Mouse (Mus musculus) adrenal gland, postnatal 25 days (tissue): ENCODE results near the gene Slc22a3. TPM values are rescaled to one million over a fixed set of nuclear protein-coding genes. Genes with fewer than 3 reads are reported as not detected.
A peak's percentile ranks its signal among the peaks of the same experiment; 100 is the strongest.

Source experiments
- DNase-seq: peaks from one replicate; pipeline ENCODE4 v3.0.0; 2021; ENCODE audit warnings: mixed read lengths
- total RNA-seq: library from RNA; stranded (reverse); gene quantifications from 2 replicates; pipeline ENCODE4 v1.2.3, GENCODE M21; 2021

The Slc22a3 gene
- total RNA-seq, 1 experiment from 2014 or later: 4.4 TPM

DNA sequence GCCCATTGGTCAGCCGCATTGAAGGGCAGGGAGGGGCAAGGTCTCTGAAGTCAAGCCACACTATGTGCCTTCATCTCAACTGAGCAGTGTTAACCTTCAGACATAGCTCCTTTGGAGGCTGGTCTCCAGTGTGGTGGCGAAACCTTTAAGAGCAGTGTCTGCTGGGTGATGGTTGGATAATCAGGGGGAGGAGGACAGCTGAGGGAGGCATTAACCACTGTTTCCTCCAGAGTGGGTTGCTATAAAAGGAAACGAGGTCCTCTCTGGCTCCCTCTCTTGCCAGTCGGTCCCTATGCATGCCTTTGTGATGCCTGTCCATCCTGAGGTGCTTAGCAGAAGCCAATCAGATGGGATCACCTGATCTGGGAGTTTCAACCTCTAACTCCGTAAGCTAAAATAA is 38.8 kb downstream of the Slc22a3 start:
- no peak for DNase-seq

DNA sequence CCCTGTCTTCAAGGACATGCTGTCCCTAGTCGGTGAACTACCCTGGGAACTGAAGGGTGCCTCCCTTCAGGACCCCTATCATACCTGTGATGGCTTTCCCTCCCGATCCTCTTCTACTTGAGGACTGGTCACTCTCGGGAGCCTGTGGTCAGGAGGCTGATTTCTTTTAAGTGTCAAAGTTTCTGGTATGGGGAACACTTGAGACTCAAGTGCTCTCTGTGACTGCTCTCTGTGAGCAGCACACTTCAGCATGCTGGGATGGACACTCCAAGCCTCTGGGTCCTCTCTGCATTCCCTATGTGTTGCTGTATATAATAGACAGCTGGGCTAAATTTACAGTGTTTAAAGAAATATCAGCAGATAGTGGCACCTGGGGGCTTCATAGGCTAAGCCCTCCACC is 39.9 kb downstream of the Slc22a3 start:
- no peak for DNase-seq

DNA sequence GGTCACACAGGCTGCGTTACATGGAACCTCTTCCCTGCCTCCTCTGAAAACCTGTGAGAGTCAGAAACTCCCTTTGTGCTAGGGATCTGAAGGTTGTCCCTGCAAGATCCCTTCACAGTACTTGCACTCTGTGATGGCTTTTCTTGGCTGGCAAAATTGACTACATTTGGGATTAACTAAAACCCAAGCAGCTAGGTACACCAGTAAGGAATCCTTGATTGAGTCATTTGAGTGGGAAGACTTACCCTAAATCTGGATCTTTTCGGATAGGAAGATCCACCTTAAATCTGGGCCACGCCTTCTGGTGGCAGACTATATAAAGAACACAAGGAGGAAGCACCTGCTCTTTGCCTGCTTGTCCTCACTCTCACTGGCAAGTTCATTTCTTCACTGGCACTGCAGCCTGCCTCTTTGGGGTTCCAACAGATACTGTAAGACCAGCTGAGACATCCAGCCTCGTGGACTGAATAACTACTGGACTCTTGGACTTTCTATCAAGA is 41.0 kb downstream of the Slc22a3 start:
- DNase-seq: no peak

DNA sequence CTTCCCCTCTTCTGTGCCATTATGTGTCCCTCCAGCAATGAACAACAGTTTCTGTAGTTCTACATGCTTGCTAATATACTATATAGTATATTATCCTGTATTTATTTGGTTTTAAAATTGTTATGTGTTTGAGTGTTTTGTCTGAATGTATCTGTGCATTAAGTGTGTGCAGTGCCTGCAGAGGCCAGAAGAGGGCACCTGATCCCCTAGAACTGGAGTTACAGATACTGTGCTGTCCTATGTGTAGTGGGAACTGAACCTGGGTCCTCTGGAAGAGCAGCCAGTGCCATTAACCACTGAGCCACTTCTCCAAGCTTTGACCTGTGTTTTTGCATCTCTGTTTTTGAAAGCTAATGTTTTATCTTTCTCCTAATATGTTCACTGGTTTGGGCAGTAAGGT is 46.3 kb downstream of the Slc22a3 start:
- DNase-seq: no peak

DNA sequence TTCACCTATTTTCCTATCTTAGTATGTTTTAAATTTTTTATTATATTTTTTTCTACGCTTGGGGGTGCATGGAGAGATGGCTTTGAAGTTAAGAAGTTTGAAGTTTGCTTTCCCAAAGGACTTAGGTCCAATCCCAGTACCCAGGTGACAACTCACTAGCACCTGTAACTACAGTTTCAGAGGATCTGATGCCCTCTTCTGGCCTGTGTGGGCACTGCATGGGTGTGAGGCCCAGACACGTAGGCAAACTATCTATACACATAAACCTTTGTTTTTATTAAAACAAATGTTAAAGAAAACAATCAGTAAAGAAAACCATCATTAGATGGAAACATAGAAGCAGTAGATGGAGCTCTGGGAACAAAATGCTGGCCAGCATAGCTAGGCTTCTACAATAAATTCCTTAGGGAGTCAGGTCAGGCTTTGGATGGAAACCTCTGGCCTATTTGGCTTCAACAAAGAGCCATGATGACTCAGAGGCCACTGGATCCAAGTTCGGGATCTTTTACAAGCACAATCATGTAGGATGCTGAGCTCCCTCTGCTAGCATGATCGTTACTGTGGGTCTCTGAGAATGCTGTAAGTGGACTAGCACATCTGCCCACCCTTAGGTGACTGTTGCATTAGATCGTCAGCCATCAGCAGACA is 52.2 kb downstream of the Slc22a3 start:
- peak; percentile 21 for DNase-seq

DNA sequence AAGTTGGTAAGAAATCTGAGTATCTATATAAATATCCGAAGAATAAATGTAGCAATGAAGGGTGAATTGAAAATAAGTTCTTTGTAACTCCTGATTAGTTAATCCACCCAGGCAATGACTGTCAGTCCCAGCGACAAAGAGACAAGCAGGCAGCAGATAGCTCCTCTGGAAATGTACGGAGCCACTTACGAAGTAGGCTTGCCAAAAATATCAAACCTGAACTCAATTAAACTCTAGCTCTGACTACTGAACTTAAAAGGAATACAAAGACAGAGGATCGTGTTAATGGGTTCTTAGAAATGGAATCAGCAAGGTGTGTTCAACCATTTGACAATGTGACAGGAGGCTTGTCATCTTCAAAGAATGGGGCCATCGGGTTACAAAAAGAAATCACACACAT is 53.8 kb downstream of the Slc22a3 start:
- no peak for DNase-seq

DNA sequence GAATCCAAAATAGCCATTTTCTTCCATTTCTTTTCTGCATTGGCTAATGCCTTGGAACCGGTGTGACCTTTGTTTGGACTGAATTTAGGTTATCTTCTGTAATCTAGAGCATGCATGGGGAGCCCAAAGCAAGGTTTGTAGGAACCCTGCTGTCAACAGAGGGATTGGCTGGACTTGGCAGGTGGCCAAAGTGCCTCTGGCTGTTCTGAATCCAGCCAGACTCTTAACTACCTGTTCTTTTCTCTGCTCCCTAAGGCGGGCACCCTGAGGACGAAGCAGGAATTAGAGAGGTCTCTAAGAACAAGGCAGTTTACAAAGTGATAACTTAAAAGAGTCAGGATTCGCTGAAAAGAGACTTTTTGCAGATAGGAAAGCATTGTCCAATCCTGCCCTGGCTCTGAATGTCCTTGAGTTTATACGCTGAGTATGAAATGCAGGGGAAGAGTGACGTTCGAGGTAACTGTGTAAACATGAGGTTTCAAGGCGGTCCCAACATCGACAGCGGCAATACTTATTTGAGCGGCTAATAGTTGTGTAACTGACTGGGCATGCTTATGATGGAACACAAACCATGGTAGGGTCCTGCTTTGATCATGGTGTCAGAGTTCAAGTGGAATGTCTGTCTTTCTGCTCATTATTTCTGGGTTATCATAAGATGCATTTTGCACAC is 54.5 kb downstream of the Slc22a3 start:
- peak; percentile 22 for DNase-seq

DNA sequence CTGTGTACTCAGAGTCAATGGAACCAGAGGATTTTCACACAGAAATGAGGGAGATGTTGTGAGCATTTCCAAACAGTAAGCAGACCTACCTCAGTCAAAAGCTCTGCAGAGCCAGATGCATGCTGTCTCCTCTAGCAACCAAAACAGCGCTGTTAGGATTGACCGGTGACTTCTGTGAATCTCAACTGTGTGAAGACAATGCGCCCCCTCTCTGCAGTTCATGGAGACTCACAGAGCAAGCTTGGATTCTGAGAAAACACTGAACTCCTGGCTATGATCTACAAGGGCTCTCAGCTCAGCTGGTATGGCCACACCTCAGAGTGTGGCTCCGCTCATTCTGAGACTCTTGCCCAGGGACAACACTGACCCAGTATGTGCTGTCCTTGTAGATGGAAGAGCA is 56.3 kb downstream of the Slc22a3 start:
- no peak for DNase-seq

DNA sequence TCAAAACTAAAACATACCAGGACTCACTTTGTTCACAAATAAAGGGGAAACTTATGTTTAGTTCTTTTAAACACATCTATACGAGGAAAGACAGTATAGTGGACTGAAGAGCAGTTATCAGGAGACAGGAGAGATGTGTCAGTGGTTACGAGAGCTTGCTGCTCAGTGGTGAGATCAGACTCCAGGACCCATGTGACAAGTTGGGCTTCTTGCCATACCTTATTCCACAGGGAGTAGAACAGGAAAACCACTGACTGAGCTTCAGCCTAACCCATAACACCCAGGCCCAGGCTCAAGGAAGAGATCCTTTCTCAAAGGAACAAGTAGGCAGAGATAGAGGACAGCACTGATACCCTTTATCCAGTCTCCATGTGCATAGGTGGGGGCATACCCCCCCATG is 62.9 kb downstream of the Slc22a3 start:
- no peak for DNase-seq

DNA sequence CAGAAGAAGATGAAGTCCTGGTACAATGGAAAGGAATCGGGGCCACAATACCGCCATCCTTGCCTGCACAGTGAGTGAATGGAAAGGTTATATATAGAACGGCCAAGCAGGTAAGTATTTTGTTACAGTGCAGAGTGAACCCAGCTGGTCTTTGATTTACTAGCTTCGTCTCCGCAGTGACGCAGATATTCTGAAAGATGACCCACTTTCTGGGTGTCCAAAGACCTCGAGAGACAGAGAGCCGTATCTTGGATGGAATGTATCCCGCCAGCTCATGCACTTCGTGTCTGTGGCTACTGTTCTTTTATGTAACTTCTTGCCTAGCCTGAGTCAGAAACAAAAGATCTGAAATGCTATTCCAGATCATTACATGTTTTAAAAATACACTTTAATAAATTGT is 69.7 kb downstream of the Slc22a3 start:
- no peak for DNase-seq

DNA sequence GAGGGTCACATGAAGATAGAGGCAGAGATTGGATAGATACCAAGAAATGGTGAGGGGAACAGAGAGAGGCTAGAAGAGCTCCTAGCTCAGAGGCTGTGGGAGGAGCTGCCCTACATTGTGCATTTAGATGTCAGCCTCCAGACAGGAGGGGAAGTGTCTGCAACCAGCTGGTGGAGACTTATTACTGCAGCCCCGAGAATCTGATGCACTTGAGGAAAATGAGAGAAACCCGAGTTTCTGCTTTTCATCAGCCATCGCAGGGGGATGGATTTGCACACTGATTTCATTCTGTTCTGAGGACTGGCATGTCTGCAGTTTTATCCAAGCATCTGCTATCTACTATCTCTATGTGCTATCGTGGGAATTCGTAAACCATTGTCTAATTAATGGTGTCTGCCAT is 75.8 kb downstream of the Slc22a3 start:
- DNase-seq: no peak

DNA sequence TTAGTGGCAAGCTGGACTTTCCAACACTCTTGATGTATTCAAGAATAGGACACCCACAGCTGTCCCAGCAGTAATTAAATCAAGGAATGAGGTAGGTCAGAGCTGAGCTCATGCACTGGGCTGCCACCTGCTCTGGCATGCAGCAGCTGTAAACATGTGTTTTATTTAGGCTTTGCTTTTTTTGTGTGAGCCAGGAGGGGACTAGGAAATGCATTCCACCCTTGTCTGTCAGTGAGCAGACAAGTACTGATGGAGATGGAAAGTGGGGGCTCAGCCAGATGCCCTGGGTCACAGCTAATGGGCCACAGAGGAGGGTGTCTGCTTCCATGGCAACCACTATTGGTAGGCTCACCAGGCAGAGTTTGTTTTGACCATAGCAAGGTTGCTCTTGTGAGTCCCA is 79.1 kb downstream of the Slc22a3 start:
- DNase-seq: no peak

DNA sequence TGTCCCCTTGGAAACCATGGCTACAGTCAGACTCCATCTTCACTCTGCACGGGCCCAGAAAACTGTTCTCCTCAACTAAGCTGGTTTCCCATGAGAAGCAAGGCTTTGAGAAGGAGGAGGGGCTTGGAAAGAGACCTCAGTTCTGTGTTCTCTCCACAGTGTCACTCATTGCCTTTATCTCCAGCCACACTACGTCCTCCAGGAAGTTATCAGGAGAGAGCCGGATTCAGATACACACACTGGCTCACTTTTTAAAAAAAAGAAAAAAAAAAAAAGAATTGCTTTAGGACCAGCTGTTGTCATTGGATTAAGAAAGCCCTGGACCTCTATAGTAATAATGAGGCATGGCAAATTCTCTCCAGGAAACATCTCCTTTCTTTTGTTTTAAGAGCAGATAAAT is 80.3 kb downstream of the Slc22a3 start:
- no peak for DNase-seq

DNA sequence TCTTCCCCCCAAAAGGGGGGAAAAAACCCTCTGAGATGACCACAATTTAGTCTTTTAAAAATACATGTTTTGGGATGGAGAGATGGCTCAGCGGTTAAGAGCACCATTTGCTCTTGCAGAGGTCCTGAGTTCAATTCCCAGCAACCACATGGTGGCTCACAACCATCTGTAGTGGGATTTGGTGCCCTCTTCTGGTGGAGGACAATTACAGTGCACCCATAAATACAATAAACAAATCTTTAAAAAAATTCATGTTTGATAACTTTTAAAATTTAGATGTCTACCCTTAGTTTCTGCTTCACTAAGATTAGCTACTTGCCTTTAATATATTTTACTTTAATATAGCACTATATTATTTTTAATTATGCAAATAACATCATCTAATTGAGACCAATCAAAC is 85.4 kb downstream of the Slc22a3 start:
- DNase-seq: no peak

DNA sequence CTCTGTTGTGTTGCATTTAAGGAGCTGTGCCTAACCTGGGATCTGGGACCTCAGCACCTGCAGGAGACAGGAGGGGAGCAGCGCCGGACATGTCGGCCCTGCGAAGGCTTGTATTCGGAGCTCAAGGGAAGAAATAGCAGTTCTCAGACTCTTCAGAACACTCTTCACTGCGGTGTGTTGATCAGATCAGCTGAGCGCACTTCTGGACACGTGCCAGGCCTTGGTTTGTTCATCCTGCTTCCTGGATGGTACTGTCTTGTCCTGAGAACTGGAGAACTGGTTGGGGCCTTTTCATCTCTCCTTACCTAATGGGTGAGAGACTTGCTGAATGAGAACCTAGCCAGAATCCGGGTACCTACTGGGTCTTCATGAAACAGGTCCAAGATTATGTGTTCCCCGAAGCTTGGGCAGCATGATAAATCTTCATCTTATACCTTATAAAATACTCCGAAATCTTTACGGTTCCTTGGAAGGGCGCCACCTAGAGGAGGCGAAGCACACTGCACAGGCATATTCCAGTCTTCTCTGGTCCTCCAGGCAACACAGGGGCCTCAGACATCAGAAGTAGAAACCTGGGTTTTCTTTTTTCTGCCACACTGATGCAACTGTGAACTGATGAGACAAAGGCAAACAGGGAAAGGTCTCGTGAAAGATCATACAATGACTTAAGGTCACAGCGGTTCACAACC is 86.5 kb downstream of the Slc22a3 start:
- DNase-seq: peak; percentile 17

DNA sequence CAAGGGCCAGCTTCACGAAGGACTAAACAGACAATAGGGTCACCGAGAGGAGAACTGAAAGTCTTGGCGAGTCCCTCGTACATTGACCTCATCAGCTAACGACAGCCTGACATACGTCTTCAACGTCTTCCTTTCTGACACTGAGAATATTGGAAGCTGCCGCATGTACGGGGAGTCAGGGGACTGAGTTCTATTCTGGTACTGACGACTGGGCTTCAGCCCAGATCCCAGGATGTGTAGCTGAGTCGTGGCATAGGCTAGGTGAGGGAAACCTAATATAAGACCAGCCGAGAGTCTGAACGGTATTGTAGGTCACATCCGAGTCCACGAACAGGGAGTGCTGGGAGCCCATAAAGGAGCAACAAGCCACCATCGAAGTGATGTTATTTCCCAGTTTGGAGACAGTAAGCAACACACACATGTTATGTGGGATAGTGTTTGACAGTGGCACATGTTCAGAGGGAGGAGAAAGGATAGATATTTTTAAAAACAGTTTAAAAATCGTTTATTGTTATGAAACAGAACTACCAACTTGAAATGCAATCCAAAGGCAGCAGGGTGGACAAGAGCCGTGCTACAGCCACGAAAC is 87.9 kb downstream of the Slc22a3 start:
- DNase-seq: no peak

DNA sequence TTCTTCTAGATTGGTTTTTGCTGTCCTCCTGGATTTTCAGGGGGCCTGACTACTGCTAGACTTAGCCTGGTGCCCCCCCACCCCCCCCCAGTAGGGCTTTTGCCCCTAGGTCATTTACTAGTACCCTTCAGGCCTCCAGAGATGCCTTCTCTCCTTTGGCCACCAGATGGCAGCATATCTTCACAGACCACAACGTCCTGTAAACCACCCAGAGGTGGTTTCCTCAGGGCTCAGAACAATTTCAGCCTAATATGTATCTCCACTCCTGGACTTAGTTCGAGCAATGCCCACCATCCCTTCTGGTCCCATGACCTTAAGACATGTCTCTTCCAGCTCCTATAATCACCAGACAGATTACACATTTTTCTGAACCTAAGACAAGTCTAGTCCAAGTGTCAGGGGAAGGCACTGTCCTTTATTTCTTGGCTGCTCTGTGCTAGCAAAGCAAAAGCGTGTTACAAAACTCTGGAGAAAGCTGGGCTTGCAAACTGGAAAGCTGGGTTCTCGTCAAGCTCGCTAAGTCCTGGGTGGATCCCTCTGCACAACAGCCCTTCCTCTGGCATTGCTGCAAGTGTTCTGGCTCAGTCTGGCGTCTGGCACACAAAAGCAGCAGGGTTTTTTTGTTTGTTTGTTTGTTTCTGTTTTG is 91.1 kb downstream of the Slc22a3 start:
- peak; percentile 72 for DNase-seq

DNA sequence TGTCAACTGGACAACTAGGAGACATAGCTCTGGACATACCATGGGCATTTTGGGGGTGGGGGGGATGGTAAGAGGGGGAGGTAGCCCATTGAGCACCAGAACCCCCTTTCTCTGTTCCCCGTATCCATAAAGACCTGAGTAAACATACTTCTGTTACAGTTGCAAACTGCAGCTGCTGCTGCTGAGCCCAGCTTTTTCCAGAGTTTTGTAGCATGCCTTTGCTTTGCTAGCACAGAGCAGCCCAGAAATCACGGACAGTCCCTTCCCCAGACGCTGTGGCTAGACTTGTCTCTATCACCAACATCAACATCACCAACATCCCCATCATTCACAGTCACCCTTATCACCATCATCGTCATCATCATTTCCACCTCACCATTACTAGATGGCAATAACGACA is 91.8 kb downstream of the Slc22a3 start:
- DNase-seq: no peak

DNA sequence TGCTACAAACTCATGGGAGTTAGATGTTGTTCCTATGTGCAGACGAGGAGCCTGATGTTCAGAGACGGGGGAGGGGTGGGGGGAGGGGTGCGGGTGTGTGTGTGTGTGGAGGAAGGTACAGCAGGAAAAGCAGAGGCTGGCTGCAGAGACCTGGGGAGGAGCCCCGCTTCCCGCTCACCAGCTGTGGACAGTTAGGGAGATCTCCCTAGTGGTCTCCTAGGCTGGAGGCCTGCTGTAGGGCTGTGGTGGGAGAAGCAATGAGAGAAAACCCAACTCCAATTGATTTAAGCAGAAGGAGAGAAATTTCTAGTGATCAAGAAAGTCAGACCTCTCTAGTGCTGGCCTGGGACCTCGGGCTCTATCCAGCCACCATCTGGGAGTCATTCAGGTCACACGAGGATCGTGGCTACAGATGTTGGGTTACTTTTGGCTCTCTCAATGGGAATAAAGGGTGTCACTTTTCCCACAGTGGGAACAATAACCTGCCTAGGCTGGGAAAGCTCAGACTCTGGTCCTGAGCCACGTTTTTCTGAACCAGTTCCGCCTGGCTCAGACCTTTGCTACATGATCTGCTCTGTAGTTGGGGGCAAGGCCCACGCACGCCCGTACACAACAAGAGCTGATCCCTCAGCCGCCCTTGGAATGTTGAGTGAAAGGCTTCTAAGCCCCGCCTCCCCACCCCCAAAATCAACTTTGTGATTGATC is 92.3 kb downstream of the Slc22a3 start:
- DNase-seq: no peak

DNA sequence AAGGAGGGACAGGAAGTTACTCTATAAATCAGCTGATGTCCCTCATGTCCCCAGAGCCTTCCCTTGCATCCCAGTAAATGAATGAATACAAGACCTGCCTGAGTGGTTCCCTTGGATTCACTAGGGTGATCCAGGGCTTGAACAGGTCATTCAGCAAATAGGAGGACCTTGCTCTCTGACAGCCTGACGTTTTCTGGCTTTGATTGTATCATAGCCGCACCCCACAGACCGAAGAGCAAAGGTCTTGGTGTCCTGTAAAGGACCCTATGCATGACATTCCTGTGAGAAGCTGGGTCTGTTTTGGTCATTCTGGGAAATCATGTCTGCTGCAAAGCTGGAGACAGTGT is 94.6 kb downstream of the Slc22a3 start:
- no peak for DNase-seq

DNA sequence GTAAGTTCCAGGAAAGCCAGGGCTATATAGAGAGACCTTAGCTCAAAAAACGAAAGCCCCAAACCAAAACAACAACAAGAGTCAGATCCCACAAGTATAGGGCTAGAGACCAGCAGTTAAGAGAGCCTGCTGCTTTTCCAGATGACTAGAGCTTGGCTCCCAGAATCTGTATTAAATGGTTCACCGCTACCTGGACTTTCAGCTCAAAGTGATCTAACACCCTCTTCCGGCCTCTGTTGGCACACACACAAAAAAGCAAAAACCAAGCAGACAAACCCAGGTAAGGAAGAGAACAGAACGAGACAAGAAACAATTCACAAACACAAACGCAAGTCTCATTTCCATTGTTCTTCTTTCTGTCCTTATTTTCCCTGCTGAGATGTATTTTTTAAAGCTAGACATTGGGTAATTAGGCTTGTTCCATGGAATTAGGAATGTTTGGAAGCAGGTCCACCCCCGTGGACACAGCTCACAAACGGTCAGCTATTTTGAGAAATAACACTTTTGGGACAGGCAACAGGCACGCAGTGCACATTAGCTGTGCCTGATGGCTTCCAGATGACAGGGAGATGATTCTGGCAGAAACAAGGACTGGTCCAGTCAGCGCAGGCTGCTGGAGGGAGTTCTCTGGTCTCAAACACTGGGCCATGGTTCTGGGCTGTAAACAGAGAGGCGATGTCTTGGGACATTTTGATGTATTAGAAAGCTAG is 95.2 kb downstream of the Slc22a3 start:
- no peak for DNase-seq
